Mouse (Mus musculus) bone marrow macrophage, adult 2 months (primary cell): ENCODE data around the gene Nfe2l2. TPM values are rescaled to one million over a fixed set of nuclear protein-coding genes. Genes with fewer than 3 reads are reported as not detected.

Experiments used
- H3K27ac ChIP-seq: 2 replicates; pipeline ENCODE4 v1.5.1; 2012; ENCODE audit warnings: low read depth, low read length; ENCODE audit not compliant: insufficient read depth
- H3K4me1 ChIP-seq: 2 replicates; pipeline ENCODE4 v1.6.1; 2012; ENCODE audit warnings: low read length; ENCODE audit not compliant: control insufficient read depth, insufficient read depth
- H3K4me3 ChIP-seq: 2 replicates; pipeline ENCODE4 v1.5.1; 2012; ENCODE audit warnings: mild to moderate bottlenecking, low read length, moderate library complexity; ENCODE audit not compliant: insufficient read depth
- CTCF ChIP-seq: IDR thresholded peaks from 2 replicates; pipeline ENCODE4 v1.5.1; 2012; ENCODE audit warnings: low read depth, mild to moderate bottlenecking, low read length, moderate library complexity
- POLR2A ChIP-seq: IDR thresholded peaks from 2 replicates; pipeline ENCODE4 v1.6.1; 2012; ENCODE audit warnings: mild to moderate bottlenecking, low read depth, low read length, borderline replicate concordance
- polyA plus RNA-seq: library from polyadenylated mRNA; stranded (reverse); fragments of >200 nt; gene quantifications from 2 replicates; pipeline ENCODE4 v1.2.4, GENCODE M21; 2012; ENCODE audit not compliant: missing spikeins, insufficient read depth, insufficient read length

Gene Nfe2l2
- polyA plus RNA-seq, 1 experiment: 269 TPM

DNA sequence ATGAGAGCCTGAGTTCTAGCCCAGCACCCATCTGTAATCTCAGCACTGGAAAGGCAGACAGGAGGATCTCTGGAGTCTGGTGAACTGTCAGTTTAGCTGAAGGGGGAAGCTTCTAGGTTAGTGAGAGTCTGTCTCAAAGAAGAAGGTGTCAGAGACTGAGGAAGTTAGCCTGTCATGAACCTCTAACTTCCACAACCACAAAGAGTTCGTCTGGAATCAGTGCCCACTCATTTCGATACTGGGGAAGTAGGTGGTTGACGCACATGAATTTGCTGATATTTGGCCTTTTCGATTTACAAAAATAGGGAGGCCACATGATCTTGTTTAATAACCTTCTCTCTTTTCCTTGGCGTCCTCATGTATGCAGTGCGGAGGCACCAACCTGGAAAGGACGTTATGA lies 28.7 kb upstream of the Nfe2l2 start:
- peak overlapping the region; percentile 93 for H3K27ac ChIP-seq

GRCm38 (mm10) chr2:75731929-75732328 lies 27.5 kb upstream of the Nfe2l2 start:
- Histone ChIP-seq H3K4me1 (peaks cover 59% of the 10 kb centered on the region), H3K27ac (peak overlapping the region; percentile 80), H3K4me3 (no peak overlapping the region)
- TF ChIP-seq POLR2A: no peak
- TF ChIP-seq CTCF: no peak

More for the DNA sequence above, 28.7 kb upstream of the Nfe2l2 start:
- Histone ChIP-seq H3K4me1 (peaks cover 63% of the 10 kb centered on the region), H3K4me3 (no peak overlapping the region)
- TF ChIP-seq CTCF: no peak
- TF ChIP-seq POLR2A: no peak

DNA sequence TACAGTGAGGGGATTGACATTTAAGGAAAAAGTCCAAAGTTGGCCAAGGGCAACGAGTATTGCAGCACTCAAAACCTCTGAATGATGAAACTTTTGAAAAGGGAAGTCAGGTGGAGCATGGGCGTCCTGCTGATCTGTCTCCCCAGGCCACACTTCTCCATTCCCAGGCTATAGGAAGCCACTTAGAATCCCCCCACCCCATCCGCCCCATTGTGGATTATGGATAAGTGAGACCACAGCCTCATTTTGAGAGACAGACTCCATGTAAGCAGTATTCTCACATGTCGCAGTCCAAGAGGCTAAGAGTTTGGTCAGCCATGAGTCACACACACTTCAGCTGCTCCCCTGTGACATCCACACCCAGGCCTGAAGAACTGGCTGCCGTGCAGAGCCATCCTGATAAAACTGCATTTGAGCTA lies 26.8 kb upstream of the Nfe2l2 start:
- Histone ChIP-seq H3K4me3 (no peak overlapping the region), H3K4me1 (peaks cover 55% of the 10 kb centered on the region), H3K27ac (peak overlapping the region; percentile 80)
- TF ChIP-seq CTCF (no peak), POLR2A (no peak)

DNA sequence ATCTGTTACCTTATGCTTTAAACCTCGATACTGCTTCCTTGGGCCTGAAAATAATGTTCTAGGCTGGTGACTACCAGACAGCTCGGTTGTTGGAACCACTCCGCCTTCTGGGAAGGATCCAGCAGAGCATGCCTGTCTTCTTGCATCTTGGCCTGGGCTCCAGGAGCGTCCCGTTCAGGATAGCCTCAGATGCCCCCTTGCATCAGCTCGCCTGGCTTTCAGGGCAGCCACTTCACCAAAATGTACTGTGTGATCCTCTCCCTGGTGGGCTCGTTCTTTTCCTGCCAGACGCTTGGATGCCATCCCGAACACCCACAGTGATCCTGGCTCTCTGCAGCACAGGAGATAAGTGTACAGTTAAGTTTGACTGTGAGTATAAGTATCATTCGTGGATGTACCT lies 25.6 kb upstream of the Nfe2l2 start:
- H3K4me3 ChIP-seq: no peak overlapping the region
- TF ChIP-seq CTCF (no peak), POLR2A (no peak)
- peaks cover 53% of the 10 kb centered on the region for H3K4me1 ChIP-seq
- peak overlapping the region; percentile 80; the same call in 1 of the 2 replicates for H3K27ac ChIP-seq

DNA sequence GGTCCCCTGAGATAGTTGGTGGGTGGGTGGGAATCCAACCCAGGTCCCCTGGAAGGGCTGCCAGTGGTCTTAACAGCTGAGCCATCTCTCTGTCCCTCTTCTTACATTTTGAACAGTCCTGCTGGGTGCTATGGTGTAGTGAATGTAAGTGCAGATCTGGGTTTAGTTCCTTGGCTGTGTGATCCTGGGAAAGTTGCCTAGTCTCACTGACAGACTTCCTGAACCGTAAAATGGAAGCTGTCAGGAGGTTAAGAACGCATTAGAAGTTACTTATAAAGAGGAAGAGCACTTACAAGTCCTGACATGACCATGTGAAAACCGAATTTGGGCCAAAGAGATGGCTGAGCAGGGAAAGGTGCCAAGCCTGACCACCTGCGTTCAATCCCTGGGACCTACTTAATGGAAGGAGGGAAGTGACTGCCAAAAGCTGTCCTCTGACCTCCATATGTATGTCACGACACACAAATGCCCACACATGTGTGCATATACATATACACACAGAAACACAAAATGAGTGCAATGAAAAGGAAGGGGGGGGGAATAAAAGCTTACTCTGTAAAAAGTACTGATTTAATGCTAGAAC lies 20.5 kb upstream of the Nfe2l2 start:
- Histone ChIP-seq H3K27ac (0 out of 2 replicates have a peak overlapping the region, but pooled peaks have one; percentile 35), H3K4me1 (peaks cover 16% of the 10 kb centered on the region)
- no peak for TF ChIP-seq POLR2A
- no peak for TF ChIP-seq CTCF

GRCm38 (mm10) chr2:75723481-75723880 lies 19.0 kb upstream of the Nfe2l2 start:
- TF ChIP-seq POLR2A: no peak
- TF ChIP-seq CTCF: no peak
- Histone ChIP-seq H3K4me3 (no peak overlapping the region), H3K4me1 (peaks cover 15% of the 10 kb centered on the region), H3K27ac (no peak overlapping the region)

More for the DNA sequence above, 20.5 kb upstream of the Nfe2l2 start:
- no peak overlapping the region for H3K4me3 ChIP-seq

DNA sequence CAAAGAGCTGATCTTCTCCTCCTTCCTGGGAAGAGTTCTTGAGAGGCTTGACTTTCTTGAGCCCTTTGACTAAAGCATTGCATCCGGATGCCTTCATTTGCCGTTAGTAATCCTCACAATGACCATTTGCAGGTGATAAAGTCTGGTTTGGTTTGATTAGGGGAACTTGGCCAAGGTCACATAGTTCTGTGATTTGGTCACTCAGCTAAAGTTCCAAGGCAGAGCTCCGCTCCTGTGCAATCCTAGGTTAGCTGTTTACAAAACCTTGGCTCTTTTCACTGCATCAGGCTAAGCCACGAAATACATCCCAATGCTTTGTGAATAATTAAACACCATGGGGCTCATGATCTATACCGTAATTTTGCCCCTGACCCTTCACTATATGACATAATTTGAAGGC lies 18.5 kb upstream of the Nfe2l2 start:
- no peak for TF ChIP-seq POLR2A
- TF ChIP-seq CTCF: no peak
- H3K4me3 ChIP-seq: no peak overlapping the region
- peaks cover 15% of the 10 kb centered on the region for H3K4me1 ChIP-seq
- H3K27ac ChIP-seq: no peak overlapping the region

DNA sequence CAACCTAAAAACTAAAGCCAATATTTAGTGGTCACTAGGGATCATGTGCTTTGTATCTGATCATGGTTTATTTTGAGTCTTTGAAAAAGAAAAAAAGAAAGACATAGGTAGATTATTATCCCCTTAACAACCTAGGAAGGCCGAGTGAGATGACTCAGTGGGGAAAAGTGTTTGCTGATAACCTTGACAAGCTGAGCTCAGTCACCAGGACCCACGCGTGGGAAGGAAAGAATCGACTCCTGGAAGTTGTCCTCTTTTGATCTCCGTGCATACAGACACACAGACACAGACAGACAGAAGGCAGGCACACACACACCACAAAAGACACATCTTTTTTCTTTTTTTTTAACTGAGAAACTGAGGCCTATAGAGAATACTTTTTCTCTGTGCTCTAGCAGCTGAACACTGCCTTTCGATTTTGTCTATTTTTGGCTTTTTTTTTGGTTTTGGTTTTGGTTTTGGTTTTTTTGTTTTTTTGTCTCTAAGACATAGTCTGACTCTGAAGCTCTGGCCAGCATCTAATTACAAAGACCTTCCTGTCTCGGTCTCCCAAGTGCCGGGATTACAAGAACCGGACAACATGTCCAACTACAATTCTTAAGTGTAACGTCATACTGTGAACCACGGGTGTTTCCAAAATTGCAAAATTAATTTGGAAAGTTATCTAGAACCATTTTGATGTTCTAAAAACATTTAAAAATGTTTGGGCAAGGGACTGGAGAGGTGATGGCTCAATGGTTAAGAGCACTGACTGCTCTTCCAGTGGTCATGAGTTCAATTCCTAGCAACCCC lies 16.0 kb upstream of the Nfe2l2 start:
- peaks cover 25% of the 10 kb centered on the region for H3K4me1 ChIP-seq
- peak overlapping the region; percentile 37 for H3K27ac ChIP-seq
- TF ChIP-seq CTCF (no peak), POLR2A (no peak)
- H3K4me3 ChIP-seq: peak overlapping the region; percentile 27

DNA sequence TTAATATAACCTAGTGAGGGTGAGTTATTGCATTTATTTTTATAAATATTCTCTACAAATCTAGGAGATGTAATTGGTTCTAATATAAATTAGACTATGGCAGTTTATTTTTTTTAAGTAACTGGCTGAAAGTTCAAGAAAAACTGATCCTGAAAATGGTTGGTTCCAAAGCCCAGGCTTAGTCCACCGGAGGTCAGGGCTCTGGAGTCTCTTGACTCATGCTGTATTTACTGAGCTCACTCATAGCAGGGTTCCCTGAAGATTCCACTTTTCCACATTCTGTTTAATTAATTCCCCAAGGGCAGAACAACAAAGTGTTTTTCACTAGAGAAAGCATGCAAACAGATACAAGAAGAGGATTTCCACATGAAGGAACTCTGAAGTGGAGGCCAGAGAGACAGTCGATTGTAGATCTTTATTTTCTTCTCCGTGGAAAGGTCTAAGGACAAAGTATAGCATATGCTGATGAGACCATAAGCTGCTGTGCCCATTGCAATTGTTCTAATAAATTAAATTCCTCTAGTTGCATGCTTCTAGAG lies 15.0 kb upstream of the Nfe2l2 start:
- TF ChIP-seq CTCF (no peak), POLR2A (no peak)
- H3K27ac ChIP-seq: no peak overlapping the region
- H3K4me1 ChIP-seq: peaks cover 18% of the 10 kb centered on the region
- no peak overlapping the region for H3K4me3 ChIP-seq

DNA sequence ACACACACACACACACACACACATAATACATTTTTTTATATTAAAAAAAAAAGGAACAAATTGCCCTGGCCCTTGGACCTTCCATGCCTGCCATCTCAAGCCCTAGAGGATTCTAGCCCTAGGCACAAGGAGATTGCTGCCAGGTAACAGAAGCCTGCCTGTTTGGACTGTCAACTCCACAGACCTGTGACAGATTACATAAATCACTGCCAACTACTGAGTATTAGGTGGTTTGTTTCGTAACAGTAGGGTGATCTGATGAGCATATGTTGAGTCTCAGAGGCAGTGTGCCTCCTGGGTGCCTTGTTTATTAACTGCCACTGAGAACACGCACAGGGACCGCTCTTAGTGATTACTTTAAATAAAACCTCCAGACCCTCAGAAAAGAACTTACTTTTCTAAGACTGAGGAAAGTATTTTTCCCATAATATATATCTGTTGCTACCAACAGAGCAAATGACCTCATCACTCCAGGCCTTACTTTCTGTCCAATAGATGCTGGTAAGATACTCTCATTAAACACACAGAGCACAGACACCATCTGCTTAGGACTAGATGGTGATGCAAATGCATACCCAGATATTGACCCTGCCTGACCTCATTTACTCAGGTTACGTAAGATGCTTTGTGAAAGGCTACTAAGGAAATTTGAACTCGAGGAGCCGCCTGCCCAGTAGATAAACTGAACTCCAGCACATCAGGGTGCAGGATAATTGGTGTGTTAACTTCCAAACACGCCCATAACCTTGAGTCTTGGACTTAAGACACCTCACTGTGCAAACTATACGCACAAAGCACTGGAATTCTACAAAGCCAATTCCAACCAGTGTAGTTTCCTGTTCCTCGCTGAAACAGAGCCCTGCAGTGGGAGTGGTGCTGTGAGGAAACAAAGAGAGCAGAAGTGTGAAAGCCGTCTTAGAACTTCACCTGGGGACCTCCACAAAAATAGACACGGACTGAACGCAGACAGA lies 11.9 kb upstream of the Nfe2l2 start:
- no peak overlapping the region for H3K27ac ChIP-seq
- TF ChIP-seq POLR2A: no peak
- TF ChIP-seq CTCF: no peak
- H3K4me1 ChIP-seq: peaks cover 18% of the 10 kb centered on the region
- H3K4me3 ChIP-seq: no peak overlapping the region
